Mouse (Mus musculus): ENCODE measurements at regions not wholly inside any gene's neighbourhood (a gene's known extent, or its start where the extent isn't known, plus 50 kb on each side); places are given as distances from the start of the nearest gene placed in this dataset.
A peak's percentile ranks its signal among the peaks of the same experiment; 100 is the strongest.

GRCm38 (mm10) chr10:111099812-111100464, 64.6 kb upstream of the Osbpl8 start:
- peak; percentile 88 for TF ChIP-seq CTCF (IDR thresholded peaks at IDR 0.05)
- no peak; the same call in 1 of the 2 replicates for TF ChIP-seq EP300 (IDR thresholded peaks at IDR 0.05)
